Mouse (Mus musculus) lung, embryonic 14.5 days (tissue): ENCODE measurements at regions not wholly inside any gene's neighbourhood (a gene's known extent, or its start where the extent isn't known, plus 50 kb on each side); places are given as distances from the start of the nearest gene placed in this dataset.

ENCODE experiments used
- ATAC-seq: fragments of 200-750 bp; cut with Nextera tagmentation; 2 replicates; pipeline ENCODE4 v1.8.0; 2017; ENCODE audit warnings: mild to moderate bottlenecking, moderate TSS enrichment, moderate library complexity; ENCODE audit not compliant: insufficient read depth
- DNase-seq: peaks from one replicate; pipeline ENCODE4 v3.0.0-alpha.2; 2015
- H3K27ac ChIP-seq: fragments of 300-500 bp; sonication (generic); 2 replicates; pipeline ENCODE4 v1.5.1; 2014; ENCODE audit warnings: low read depth, mild to moderate bottlenecking, moderate library complexity
- H3K27me3 ChIP-seq: fragments of 300-500 bp; sonication (generic); 2 replicates; pipeline ENCODE4 v1.6.1; 2014; ENCODE audit warnings: low read length, control low read depth; ENCODE audit not compliant: insufficient read depth
- H3K36me3 ChIP-seq: fragments of 300-500 bp; sonication (generic); 2 replicates; pipeline ENCODE4 v1.6.1; 2014; ENCODE audit warnings: control low read depth; ENCODE audit not compliant: insufficient read depth
- H3K4me1 ChIP-seq: fragments of 300-500 bp; sonication (generic); 2 replicates; pipeline ENCODE4 v1.6.1; 2014; ENCODE audit warnings: antibody characterized with exemption, control low read depth; ENCODE audit not compliant: insufficient read depth
- H3K4me2 ChIP-seq: fragments of 300-500 bp; sonication (generic); 2 replicates; pipeline ENCODE4 v1.6.1; 2014; ENCODE audit warnings: mild to moderate bottlenecking
- H3K4me3 ChIP-seq: fragments of 300-500 bp; sonication (generic); 2 replicates; pipeline ENCODE4 v1.5.1; 2014; ENCODE audit warnings: low read depth, low read length
- H3K9ac ChIP-seq: fragments of 300-500 bp; sonication (generic); 2 replicates; pipeline ENCODE4 v1.6.1; 2014
- H3K9me3 ChIP-seq: fragments of 300-500 bp; sonication (generic); 2 replicates; pipeline ENCODE4 v1.6.1; 2016; ENCODE audit warnings: low read depth, low read length, control low read depth
- CTCF ChIP-seq: IDR thresholded peaks from 2 replicates; pipeline ENCODE4 v1.5.1; 2016; ENCODE audit warnings: antibody characterized with exemption, low read depth
- WGBS: fragments of 180-500 bp; shearing (Covaris S2); extraction: QIAGEN DNeasy Blood & Tissue Kit; methylation state at CpG from one replicate; pipeline ENCODE4 v1.1.7; 2014; 5-methylcytosine and 5-hydroxymethylcytosine counted together

- Histone ChIP-seq H3K4me2 (no peak overlapping the region), H3K4me1 (0 out of 2 replicates have a peak, but pooled peaks cover 3% of the 10 kb centered on the region), H3K27me3 (no peaks in the 10 kb centered on the region), H3K36me3 (no peaks in the 10 kb centered on the region), H3K9me3 (no peaks in the 10 kb centered on the region), H3K27ac (no peak overlapping the region), H3K9ac (no peak overlapping the region), H3K4me3 (no peak overlapping the region)
- no peak for TF ChIP-seq CTCF
- no peak for ATAC-seq
- no peak for DNase-seq
- WGBS, result 47% methylated on average over 4 of the region's 4 CpGs
Measured at GRCm38 (mm10) chr10:21680789-21681188, 87.8 kb downstream of the 1700020N01Rik start.

DNA sequence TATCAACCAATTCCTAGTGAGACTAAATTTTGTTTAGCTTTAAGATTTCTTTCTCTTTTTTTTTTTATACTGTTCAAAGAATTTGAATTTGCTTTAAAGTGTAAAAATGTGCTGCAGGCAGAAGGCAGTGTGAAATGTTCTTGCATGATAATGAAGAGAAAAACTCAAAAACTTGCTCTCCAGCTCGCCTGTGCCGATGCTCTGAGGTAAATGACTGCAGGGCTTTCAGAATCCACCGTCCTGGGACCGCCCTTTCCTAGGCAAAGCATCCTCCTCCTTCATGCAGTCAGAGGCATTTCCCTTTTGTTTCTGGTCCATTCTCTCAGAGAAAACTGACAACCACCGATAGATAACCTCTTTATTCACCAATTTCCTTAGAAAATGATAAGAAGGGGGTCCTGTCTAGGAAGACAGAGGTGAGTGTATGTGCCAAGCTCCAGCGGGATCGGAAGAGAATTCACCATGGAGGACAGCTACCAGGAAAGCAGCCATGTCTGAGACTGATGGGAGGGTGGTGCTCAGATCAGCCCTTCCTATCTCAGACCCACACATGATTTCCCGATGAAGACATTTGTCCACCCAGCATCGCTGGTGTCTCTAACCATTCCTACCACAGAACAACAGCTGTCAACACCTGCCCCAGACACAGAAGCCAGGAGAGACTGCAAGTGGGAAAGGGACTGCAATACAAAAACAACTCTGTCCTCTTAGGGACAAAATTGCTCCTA, 91.5 kb downstream of the 1700020N01Rik start:
- Histone ChIP-seq H3K4me1 (peaks cover 7% of the 10 kb centered on the region; the same call in 1 of the 2 replicates), H3K27me3 (no peaks in the 10 kb centered on the region), H3K4me3 (no peak overlapping the region), H3K9me3 (no peaks in the 10 kb centered on the region), H3K4me2 (no peak overlapping the region), H3K36me3 (no peaks in the 10 kb centered on the region), H3K9ac (no peak overlapping the region), H3K27ac (no peak overlapping the region)
- ATAC-seq (no peak), DNase-seq (no peak)
- 43% methylated on average over 9 of the region's 9 CpGs for WGBS
- no peak for TF ChIP-seq CTCF

DNA sequence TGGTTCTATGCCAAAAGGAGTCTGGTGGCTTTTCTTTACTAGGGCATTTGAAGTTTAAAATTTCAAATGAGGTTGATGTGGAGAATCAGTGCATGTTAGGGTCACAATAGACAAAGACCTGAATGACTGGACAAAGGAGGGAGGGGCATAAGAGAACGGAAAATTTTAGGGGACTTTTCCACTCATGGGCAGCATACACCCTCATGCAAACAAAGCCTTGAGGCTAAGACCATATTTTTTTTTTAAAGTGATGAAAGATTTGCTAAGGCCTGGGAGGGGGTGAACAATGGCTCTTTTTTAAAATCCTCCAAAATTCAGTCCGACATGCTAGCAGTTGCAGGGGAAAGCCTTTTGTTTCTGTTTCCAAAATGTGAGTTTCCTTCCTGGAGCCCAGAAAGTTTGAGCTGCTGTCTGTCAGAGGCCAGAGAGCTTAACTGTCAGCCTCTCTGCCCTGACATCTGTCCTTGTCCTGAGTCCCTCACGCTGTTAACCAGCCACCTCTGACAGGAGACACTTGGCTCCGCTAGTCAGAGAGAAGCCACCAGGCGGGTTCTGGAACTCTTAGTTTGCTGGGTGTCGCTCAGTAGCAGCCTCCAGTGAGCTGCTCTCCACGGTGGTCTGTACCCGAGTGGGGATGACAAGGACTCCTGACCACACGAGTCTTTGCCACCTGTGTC, 92.3 kb downstream of the 1700020N01Rik start:
- H3K9ac ChIP-seq, result no peak overlapping the region
- H3K36me3 ChIP-seq, result no peaks in the 10 kb centered on the region
- peak; percentile 77; the same call in 1 of the 2 replicates for ATAC-seq
- TF ChIP-seq CTCF, result peak; percentile 32
- 12% methylated on average over 9 of the region's 9 CpGs for WGBS
- no peak overlapping the region for H3K4me2 ChIP-seq
- no peak overlapping the region for H3K27ac ChIP-seq
- H3K4me3 ChIP-seq, result no peak overlapping the region
- H3K27me3 ChIP-seq, result no peaks in the 10 kb centered on the region
- peaks cover 7% of the 10 kb centered on the region; the same call in 1 of the 2 replicates for H3K4me1 ChIP-seq
- peak; percentile 61 for DNase-seq
- no peaks in the 10 kb centered on the region for H3K9me3 ChIP-seq

- Histone ChIP-seq H3K36me3 (no peaks in the 10 kb centered on the region), H3K4me2 (no peak overlapping the region), H3K27me3 (no peaks in the 10 kb centered on the region), H3K9ac (no peak overlapping the region), H3K27ac (no peak overlapping the region), H3K4me3 (no peak overlapping the region), H3K4me1 (peaks cover 7% of the 10 kb centered on the region; the same call in 1 of the 2 replicates), H3K9me3 (no peaks in the 10 kb centered on the region)
- ATAC-seq, result peak; percentile 71; the same call in 1 of the 2 replicates
- no peak for TF ChIP-seq CTCF
- DNase-seq, result peak; percentile 47
- WGBS, result 19% methylated on average over 9 of the region's 9 CpGs
Measured at GRCm38 (mm10) chr10:21686060-21686459, 93.1 kb downstream of the 1700020N01Rik start.

- peaks cover 7% of the 10 kb centered on the region; the same call in 1 of the 2 replicates for H3K4me1 ChIP-seq
- DNase-seq (no peak), ATAC-seq (no peak)
- no peaks in the 10 kb centered on the region for H3K36me3 ChIP-seq
- H3K9me3 ChIP-seq, result no peaks in the 10 kb centered on the region
- no peak for TF ChIP-seq CTCF
- no peak overlapping the region for H3K4me3 ChIP-seq
- H3K4me2 ChIP-seq, result no peak overlapping the region
- H3K27ac ChIP-seq, result no peak overlapping the region
- H3K9ac ChIP-seq, result no peak overlapping the region
- WGBS, result 75% methylated on average over 7 of the region's 7 CpGs
- no peaks in the 10 kb centered on the region for H3K27me3 ChIP-seq
Measured at GRCm38 (mm10) chr10:21687484-21687883, 94.5 kb downstream of the 1700020N01Rik start.

GRCm38 (mm10) chr10:21688513-21688912, 95.6 kb downstream of the 1700020N01Rik start:
- ATAC-seq (no peak), DNase-seq (no peak)
- Histone ChIP-seq H3K27ac (no peak overlapping the region), H3K4me1 (peaks cover 7% of the 10 kb centered on the region; the same call in 1 of the 2 replicates), H3K4me2 (no peak overlapping the region), H3K4me3 (no peak overlapping the region), H3K9ac (no peak overlapping the region), H3K9me3 (no peaks in the 10 kb centered on the region), H3K36me3 (no peaks in the 10 kb centered on the region), H3K27me3 (no peaks in the 10 kb centered on the region)
- WGBS, result 56% methylated on average over 7 of the region's 7 CpGs
- TF ChIP-seq CTCF, result no peak

DNA sequence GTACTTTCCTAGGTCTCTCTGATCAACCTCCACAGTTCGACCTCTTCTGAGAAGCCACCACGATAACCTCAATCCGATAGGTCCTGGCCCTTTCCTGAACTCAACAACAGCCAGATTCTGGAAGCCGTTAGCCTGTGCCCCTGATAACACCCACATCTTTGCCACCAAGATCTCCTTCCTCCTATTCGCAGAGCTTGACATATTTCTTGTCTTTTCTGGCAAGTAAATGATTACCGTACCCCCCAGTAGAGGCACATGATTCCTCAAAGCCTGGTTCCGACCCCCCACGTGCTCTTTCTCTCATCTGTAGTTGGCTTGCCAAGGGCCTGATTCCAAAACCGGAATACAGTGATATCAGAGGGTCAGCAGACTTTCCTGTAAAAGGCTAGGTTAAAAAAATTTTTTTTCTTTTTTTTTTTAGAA, 96.9 kb downstream of the 1700020N01Rik start:
- no peaks in the 10 kb centered on the region for H3K27me3 ChIP-seq
- ATAC-seq (no peak), DNase-seq (no peak)
- H3K9ac ChIP-seq, result no peak overlapping the region
- H3K4me1 ChIP-seq, result peaks cover 7% of the 10 kb centered on the region; the same call in 1 of the 2 replicates
- no peaks in the 10 kb centered on the region for H3K9me3 ChIP-seq
- 69% methylated on average over 9 of the region's 9 CpGs for WGBS
- no peak overlapping the region for H3K4me2 ChIP-seq
- H3K36me3 ChIP-seq, result no peaks in the 10 kb centered on the region
- no peak overlapping the region for H3K27ac ChIP-seq
- no peak overlapping the region for H3K4me3 ChIP-seq
- no peak for TF ChIP-seq CTCF
